Mouse (Mus musculus) cortical plate, adult 2 months (tissue): ENCODE results near the gene Zfp768.

ENCODE experiments used
- CTCF ChIP-seq: fragments of 200-500 bp; IDR thresholded peaks from 2 replicates; pipeline ENCODE4 v1.5.1; 2011; ENCODE audit warnings: mild to moderate bottlenecking, control low read depth, low read length; ENCODE audit not compliant: insufficient read depth; ENCODE audit errors: extremely low read depth
- POLR2A ChIP-seq: fragments of 200-500 bp; IDR thresholded peaks from 2 replicates; pipeline ENCODE4 v1.6.1; 2011; ENCODE audit warnings: mild to moderate bottlenecking, low read length, control low read depth; ENCODE audit not compliant: insufficient read depth; ENCODE audit errors: extremely low read depth

DNA sequence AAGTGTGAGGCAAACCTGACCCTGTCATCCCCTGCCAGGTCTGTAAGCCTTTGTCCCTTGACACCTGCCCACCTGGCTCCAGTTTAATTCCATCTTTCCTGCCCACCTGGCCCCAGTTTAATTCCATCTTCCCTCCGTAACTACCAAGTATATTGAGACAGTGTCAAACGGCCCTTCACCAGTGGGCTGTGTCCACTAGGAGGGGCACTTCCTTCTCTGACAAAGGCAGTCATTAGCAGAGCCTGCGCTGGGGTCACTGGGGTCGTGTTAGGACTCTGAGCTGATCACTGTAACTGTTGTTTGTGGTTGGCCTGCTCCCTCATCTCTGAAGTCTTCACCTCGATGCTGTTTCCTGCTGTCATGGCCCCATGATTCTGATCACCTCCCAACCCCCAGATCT is 23.3 kb downstream of the Zfp768 start:
- TF ChIP-seq CTCF (peak; percentile 18; the same call in 1 of the 2 replicates), POLR2A (no peak)
